Mouse (Mus musculus): ENCODE data around the gene Cfap44. TPM values are rescaled to one million over a fixed set of nuclear protein-coding genes. Genes with fewer than 3 reads are reported as not detected.

Cfap44 gene
- polyA plus RNA-seq (2011; ENCODE audit: insufficient read depth, insufficient read length, low replicate concordance, missing spikeins) = not detected in 2 replicates

DNA sequence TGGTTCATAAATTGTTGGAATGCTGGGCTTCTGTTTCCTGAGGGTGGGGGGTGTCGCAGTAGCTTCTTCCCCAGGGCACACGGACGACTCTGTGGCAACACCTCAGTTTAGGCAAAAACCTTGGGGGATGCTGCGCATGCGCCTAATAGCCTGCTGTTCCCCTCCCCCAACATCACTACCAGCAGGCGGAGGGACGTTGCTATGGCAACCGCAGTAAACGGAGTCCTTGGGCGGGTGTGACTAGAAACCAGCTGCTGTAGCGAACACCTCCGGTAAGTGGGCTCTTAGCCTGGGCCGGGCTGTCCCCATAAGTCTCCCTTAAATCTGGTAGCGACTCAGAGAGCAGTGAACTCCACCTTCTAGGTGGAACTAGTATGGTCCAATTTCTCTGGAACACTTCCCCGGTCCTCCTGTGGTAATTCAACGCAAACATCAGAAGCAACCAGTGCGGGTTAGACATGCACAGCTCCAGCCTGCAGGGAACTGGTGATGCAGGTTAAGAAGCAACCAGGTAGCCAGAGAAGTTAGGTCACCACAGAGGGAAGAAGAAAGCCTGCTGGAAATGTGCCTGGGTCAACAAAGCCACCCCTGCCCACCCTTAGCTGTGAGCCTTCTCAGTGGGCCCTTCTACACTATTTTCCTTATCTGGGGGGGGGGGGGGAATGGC, at the start of gene Cfap44:
Gene Cfap44 (plus strand): TSS at position 220 of the 667 bp plus-strand sequence.
- WGBS = 8% methylated on average over 17 of the region's 17 CpGs
- H3K4me3 ChIP-seq (replicated peaks; ENCODE audit: control insufficient read depth, low read depth, low read length) = no peak within 1 kb of the TSS
- H3K4me1 ChIP-seq (ENCODE audit: control insufficient read depth, insufficient read depth, low read length) = no peaks in the 10 kb centered on the region
- H3K27ac ChIP-seq (ENCODE audit: control insufficient read depth, insufficient read depth, low read depth, low read length, poor library complexity) = no peak within 1 kb of the TSS
- TF ChIP-seq POLR2A (IDR thresholded peaks at IDR 0.05; ENCODE audit: borderline replicate concordance, control insufficient read depth, low read depth, low read length) = no peak
- TF ChIP-seq CTCF (IDR thresholded peaks at IDR 0.05; ENCODE audit: control insufficient read depth, insufficient read depth, low read length) = no peak

DNA sequence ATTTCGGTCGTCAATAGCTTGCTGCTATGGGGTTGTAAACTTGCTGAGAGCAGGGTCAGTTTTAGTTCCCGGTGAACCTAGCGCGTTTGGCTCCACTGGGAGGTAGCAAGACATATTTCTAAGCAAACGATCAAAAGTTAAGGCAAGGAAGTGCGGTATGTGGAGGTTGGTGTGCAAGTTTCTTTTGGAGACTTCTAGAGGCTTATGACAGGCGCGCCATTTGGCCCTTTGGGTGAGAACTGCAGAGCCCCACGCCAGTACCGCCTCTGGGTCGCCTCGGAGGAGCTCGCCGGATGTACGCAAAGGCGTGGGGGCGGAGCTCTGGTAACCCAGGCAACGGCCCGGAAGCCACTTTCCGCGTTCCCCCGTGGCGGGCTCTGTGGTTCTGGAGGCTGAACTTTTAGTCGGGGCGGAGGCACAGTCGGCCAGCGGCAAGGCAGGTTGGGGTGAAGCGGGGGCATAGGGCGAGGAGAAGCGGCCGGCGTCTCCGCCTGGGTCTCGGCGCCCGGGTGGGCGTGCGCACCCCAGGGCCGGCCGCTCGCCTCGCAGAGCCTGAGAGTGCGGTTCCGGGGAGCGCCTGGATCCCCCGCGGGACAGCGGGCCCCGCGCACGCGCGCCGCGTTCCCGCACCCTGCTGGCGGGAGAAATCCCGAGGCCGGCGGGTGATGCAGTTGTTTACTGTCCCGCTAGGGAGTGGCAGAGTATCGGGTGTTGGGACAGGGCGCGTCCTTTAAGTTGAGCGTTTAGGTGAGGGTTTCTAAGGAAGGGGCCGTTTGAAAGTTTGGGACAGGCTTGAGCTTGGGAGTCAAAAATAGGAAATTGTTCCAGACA, 47.3 kb upstream of the Cfap44 start, which contains the start of gene Spice1:
Gene Spice1 (plus strand): TSS at position 51 of the 831 bp plus-strand sequence.
- under 1% methylated on average over 66 of the region's 67 CpGs for WGBS
- H3K4me1 ChIP-seq (ENCODE audit: control insufficient read depth, insufficient read depth, low read length) = peaks cover 2% of the 10 kb centered on the region
- TF ChIP-seq POLR2A (IDR thresholded peaks at IDR 0.05; ENCODE audit: borderline replicate concordance, control insufficient read depth, low read depth, low read length) = peak; percentile 56; the same call in 1 of the 2 replicates
- TF ChIP-seq CTCF (IDR thresholded peaks at IDR 0.05; ENCODE audit: control insufficient read depth, insufficient read depth, low read length) = peak; percentile 44
- peak within 1 kb of the TSS; percentile 96 for H3K27ac ChIP-seq (ENCODE audit: control insufficient read depth, insufficient read depth, low read depth, low read length, poor library complexity)
- H3K4me3 ChIP-seq (replicated peaks; ENCODE audit: control insufficient read depth, low read depth, low read length) = peak within 1 kb of the TSS; percentile 69

DNA sequence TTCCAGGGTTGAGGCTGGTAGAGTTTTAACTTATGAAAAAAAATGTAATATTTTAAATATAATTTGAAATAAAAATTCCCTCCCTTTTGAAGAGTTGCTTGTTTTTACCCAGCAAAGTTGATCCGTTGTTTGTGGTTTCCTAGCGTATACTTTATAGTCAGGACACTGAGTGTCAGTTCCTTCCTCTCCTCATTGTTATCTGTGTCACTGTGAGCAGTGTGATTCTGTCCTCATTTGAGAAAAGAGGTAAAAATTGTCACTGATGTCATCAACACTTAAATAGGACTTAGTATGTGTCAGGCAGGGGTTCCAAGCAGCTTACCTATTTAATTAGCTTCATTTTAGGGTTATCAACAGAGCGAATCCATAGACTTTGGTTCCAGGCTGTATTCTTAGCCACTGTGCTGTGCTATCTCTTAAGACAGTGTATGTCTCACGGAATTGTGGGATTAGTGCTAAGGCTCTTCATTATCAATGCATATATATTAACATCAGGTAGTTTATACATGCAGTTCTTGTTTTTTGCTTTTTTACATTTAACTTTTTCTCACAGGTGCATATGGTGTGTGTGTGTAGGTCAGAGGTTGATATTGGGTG, 44.7 kb upstream of the Cfap44 start:
- no peak overlapping the region for H3K27ac ChIP-seq (ENCODE audit: control insufficient read depth, insufficient read depth, low read depth, low read length, poor library complexity)
- whole genome bisulfite sequencing = 32% methylated on average over 4 of the region's 4 CpGs
- no peak for TF ChIP-seq CTCF (IDR thresholded peaks at IDR 0.05; ENCODE audit: control insufficient read depth, insufficient read depth, low read length)
- TF ChIP-seq POLR2A (IDR thresholded peaks at IDR 0.05; ENCODE audit: borderline replicate concordance, control insufficient read depth, low read depth, low read length) = no peak
- H3K4me1 ChIP-seq (ENCODE audit: control insufficient read depth, insufficient read depth, low read length) = peaks cover 2% of the 10 kb centered on the region
- no peak overlapping the region for H3K4me3 ChIP-seq (replicated peaks; ENCODE audit: control insufficient read depth, low read depth, low read length)

DNA sequence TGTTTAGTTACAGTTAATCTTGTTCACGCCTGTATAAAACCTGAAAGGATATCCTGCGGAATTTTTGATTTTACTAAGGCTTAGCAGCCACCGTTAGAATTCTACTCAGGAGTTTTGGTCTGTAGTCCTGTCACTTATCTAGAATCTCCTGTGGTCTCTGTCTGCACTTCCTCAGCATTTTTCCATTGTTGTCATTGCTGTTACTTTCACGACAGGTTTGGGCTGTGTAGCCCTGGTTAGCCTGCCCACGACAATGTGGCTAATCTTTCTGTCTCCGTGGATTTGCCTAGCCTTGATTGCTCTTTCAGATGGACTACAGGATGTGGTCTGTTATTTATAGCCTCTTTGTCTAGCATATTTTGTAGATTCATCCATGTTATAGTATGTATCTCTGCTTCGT, 38.3 kb upstream of the Cfap44 start:
- Histone ChIP-seq H3K4me3 (replicated peaks; ENCODE audit: control insufficient read depth, low read depth, low read length) (no peak overlapping the region), H3K4me1 (ENCODE audit: control insufficient read depth, insufficient read depth, low read length) (peaks cover 3% of the 10 kb centered on the region; the same call in 1 of the 2 replicates), H3K27ac (ENCODE audit: control insufficient read depth, insufficient read depth, low read depth, low read length, poor library complexity) (no peak overlapping the region)
- WGBS = 29% methylated on average over 7 of the region's 7 CpGs
- TF ChIP-seq POLR2A (IDR thresholded peaks at IDR 0.05; ENCODE audit: borderline replicate concordance, control insufficient read depth, low read depth, low read length) = no peak
- TF ChIP-seq CTCF (IDR thresholded peaks at IDR 0.05; ENCODE audit: control insufficient read depth, insufficient read depth, low read length) = no peak

DNA sequence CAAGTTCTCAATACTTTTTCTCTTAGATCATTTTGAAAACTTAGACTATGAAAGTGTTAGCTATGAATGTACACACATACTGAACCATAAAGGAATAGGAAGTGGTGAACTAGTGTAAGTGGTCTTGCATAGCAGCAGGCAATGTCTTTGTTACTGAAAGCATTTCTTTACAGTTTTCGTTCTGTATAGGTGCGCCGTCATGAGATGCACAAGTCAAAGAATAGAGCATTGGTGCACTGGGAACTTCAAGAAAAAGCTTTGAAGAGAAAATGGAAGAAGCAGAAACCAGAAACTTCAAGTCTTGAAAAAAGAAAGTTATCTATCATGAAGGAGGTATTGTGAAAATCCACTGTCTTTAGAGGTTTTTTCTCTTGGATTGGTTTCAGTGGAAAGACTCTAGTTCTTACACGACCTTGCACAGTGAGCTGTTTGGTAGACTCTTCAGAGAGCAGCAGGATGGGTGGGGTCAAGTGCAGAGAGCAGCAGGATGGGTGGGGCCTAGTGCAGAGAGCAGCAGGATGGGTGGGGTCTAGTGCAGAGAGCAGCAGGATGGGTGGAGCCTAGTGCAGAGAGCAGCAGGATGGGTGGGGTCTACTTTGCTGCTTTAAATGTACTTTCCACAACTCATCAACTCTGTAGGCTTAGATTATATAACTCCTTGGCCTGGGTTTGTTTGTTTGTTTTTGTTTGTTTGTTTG, 36.9 kb upstream of the Cfap44 start:
- Histone ChIP-seq H3K4me1 (ENCODE audit: control insufficient read depth, insufficient read depth, low read length) (peaks cover 3% of the 10 kb centered on the region; the same call in 1 of the 2 replicates), H3K27ac (ENCODE audit: control insufficient read depth, insufficient read depth, low read depth, low read length, poor library complexity) (no peak overlapping the region), H3K4me3 (replicated peaks; ENCODE audit: control insufficient read depth, low read depth, low read length) (no peak overlapping the region)
- TF ChIP-seq CTCF (IDR thresholded peaks at IDR 0.05; ENCODE audit: control insufficient read depth, insufficient read depth, low read length) (no peak), POLR2A (IDR thresholded peaks at IDR 0.05; ENCODE audit: borderline replicate concordance, control insufficient read depth, low read depth, low read length) (no peak)
- WGBS = 59% methylated on average over 4 of the region's 4 CpGs

DNA sequence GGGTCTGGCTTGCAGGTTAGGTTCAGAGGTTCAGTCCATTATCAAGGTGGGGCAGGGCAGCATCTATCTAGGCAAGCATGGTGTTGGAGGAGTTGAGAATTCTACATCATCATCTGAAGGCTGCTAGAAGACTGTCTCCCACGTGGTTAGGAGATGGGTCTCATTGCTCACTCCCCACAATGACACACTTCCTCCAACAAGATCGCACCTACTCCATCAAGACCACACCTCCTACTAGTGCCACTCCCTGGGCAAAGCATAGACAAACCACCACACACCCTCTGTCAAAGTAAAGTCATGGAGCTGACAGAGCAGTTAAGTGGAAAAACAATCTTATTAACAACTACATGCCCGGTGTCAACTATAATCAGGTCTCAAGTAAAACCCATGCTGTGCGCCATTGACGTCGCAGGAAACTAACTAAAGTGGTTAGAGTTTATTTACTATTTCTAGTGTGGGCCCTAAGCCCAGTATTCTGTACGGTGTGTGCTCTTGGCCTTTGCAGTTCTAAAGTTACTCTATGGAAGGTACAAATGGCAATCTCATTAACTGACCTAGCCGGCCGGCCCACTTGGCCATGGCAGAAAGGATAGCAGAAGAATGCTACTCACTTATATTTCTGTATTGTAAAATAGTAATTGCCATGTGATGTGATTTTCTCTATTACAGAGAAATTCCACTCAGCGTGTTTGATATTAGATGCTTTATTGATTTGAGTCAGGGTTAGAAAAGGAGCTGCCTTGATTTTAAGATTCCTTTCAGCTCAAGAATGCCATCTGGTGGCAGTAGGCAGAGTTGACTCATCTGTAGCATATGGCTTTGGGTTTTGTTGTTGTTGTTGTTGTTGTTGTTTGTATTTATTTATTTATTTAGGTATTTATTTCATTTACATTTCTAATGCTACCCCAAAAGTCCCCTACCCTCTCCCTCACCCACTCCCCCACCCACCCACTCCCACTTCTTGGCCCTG, 32.4 kb upstream of the Cfap44 start:
- TF ChIP-seq POLR2A (IDR thresholded peaks at IDR 0.05; ENCODE audit: borderline replicate concordance, control insufficient read depth, low read depth, low read length) (no peak), CTCF (IDR thresholded peaks at IDR 0.05; ENCODE audit: control insufficient read depth, insufficient read depth, low read length) (0 out of 2 replicates have a peak, but pooled peaks have one; percentile 19)
- H3K27ac ChIP-seq (ENCODE audit: control insufficient read depth, insufficient read depth, low read depth, low read length, poor library complexity) = no peak overlapping the region
- 78% methylated on average over 10 of the region's 10 CpGs for WGBS

DNA sequence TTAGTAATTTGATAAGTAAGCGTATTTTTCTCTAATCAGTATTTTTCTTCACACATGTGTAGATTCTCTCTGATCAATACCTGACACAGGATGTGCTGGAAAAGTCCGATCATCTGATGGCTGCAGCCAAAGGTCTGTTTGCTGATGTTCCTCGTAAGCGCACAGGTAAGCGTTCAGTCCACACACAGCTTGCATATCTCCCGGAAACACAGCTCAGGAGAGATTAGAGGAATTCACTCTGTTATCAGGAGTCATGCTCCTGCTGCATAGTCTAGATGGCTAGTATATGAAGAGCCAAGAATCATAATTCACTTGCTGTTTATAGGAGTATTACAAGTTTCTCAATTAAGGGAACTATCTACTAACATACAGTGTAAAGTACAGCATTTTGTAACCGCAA, 29.1 kb upstream of the Cfap44 start:
- H3K4me1 ChIP-seq (ENCODE audit: control insufficient read depth, insufficient read depth, low read length) = no peaks in the 10 kb centered on the region
- whole genome bisulfite sequencing = 72% methylated on average over 7 of the region's 7 CpGs

More for the DNA sequence above, 32.4 kb upstream of the Cfap44 start:
- Histone ChIP-seq H3K4me3 (replicated peaks; ENCODE audit: control insufficient read depth, low read depth, low read length) (no peak overlapping the region), H3K4me1 (ENCODE audit: control insufficient read depth, insufficient read depth, low read length) (peaks cover 1% of the 10 kb centered on the region; the same call in 1 of the 2 replicates)

More for the DNA sequence above, 29.1 kb upstream of the Cfap44 start:
- Histone ChIP-seq H3K4me3 (replicated peaks; ENCODE audit: control insufficient read depth, low read depth, low read length) (no peak overlapping the region), H3K27ac (ENCODE audit: control insufficient read depth, insufficient read depth, low read depth, low read length, poor library complexity) (no peak overlapping the region)
- TF ChIP-seq CTCF (IDR thresholded peaks at IDR 0.05; ENCODE audit: control insufficient read depth, insufficient read depth, low read length) (no peak), POLR2A (IDR thresholded peaks at IDR 0.05; ENCODE audit: borderline replicate concordance, control insufficient read depth, low read depth, low read length) (no peak)
